Mouse (Mus musculus) CD4-positive, CD25-positive, alpha-beta regulatory T cell, adult 4 months (primary cell): ENCODE results near the gene Cd9. TPM values are rescaled to one million over a fixed set of nuclear protein-coding genes. Genes with fewer than 3 reads are reported as not detected.
A peak's percentile ranks its signal among the peaks of the same experiment; 100 is the strongest.

Experiments
- ATAC-seq: one replicate; pipeline ENCODE4 v1.8.0; 2017
- polyA plus RNA-seq, 2 experiments: library from polyadenylated mRNA; unstranded; fragments of 100-300 nt; shearing (Covaris generic); gene quantifications; one replicate each; pipeline ENCODE4 v1.2.1; 2017

Gene Cd9
- polyA plus RNA-seq, 2 experiments from 2014 or later = 98.5 to 108 TPM

DNA sequence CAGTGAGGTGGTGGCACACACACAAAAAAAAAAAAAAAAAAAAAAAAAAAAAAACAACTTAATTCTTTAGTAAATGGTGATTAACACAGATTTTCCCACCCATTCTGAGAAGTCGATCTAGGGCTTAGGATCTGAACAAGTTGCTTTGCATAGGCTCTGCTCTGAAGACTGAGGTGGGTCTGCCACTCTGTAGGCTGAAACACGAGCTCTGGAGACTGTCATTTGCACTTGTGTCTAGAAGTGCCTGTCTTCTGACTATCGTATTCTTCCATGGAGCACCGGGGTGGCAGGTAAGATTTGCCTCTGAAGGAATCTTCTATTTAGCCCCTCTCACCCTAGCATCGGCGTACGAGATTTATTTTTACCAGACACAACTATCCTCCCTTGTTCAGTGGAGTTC lies 62.1 kb downstream of the Cd9 start:
- no peak for ATAC-seq

DNA sequence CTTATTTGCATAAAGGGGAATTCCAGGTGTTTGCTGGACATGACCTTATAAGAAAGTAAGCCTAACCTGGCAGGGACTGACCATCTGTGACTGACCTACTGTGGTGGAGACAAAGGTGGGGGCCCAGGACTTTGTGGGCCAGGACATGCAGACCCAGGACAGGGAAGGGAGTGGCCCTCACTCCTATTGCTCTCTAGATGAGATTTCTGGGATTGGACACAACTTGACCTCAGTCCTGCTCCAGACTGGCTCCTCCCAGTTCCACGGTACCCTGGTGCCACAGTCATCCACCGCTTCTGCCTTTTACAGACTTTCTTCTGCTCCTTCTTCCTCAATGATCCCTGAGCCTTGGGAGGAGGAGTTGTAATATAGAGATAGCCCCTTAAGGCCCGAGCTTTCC lies 63.6 kb downstream of the Cd9 start:
- no peak for ATAC-seq

DNA sequence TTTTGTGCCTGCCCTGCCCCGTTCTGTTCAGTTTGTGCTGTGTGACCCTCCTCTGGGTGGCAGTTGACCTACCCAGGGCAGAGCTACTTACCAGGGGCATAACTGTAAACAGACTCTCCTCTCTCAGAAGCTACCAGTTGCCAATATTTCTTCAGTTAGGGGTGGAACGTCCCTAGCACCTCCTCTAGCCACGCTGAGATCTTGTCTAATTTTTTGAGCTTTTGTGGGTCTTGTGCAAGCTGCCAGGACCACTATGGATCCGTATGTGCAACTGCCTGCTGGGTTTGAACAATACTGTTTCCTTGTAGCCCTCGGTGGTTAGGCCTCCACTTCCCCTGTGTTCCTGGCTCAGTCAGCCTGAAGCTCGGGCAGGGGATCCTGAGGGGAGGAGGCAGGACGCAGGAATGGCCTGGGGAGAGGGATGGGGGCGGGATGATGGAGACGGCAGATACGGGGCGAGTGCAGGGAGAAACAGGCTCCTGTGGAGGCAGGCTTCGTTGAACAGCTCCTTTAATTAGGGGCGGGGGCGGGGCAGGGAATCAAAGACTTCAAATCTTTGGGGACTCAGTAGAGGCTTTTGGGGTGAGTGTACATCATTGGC lies 64.1 kb downstream of the Cd9 start:
- no peak for ATAC-seq

DNA sequence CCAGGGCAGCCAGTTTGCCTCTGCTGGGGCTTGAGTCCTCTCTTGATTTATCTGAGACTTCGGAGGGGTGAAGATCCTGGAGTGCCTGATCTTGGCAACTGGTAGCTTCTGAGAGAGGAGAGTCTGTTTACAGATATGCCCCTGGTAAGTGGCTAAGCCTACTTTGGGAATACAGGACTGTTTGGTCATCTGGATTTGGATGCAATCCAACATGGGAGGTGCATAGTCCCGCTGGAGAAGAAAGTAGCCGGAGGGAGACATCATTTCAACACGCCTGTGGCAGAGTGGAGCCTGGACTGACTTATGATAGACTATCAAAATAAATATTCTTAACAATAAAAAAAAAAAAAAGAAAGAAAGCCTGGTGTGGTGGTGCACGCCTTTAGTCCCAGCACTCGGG lies 64.8 kb downstream of the Cd9 start:
- no peak for ATAC-seq

DNA sequence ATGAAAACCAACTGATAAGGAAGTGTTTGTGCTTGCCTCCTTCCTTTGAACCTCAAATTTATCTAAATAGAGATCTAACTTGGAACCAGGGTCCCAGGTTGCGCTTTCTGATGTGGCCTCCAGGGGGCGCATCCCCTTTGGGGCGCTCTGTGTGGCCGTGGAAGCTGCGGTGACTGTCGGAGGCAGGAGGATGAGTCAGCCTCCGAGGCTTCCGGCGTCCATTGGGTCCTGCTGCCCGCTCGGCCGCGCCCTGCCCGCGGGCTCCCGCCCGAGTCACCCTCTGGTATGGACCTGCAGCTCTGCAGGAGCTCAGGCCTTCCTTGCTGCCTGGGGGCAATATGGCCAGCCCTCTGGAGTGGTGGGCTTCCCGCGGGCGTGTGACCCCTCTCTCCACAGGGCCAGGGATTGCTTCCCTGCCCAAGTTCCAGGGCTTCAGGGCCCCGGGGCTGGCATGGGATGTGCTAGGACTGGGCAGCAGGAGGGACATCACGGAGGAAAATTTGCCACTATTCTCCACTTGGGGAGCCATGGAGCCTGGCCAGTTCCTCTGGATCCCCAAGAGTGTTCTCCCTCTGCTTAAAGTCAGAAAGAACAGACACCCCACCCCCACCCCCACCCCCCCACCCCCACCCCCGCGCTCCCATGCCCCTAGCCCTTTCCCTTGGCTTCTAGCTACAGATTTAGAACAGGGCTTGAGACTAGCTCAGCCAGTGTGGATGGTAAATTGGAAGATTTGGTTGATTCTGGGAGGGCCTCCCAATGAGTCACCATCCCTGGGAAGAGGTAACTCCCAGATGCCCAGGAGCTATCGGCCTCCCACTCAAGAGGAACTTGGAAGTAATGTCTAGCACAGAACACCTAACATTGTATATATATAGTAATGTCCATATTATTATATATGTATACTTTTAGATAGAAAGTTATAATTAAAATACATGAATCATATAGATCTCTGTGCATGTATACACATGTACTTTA lies 67.9 kb downstream of the Cd9 start:
- ATAC-seq = peak; percentile 74

DNA sequence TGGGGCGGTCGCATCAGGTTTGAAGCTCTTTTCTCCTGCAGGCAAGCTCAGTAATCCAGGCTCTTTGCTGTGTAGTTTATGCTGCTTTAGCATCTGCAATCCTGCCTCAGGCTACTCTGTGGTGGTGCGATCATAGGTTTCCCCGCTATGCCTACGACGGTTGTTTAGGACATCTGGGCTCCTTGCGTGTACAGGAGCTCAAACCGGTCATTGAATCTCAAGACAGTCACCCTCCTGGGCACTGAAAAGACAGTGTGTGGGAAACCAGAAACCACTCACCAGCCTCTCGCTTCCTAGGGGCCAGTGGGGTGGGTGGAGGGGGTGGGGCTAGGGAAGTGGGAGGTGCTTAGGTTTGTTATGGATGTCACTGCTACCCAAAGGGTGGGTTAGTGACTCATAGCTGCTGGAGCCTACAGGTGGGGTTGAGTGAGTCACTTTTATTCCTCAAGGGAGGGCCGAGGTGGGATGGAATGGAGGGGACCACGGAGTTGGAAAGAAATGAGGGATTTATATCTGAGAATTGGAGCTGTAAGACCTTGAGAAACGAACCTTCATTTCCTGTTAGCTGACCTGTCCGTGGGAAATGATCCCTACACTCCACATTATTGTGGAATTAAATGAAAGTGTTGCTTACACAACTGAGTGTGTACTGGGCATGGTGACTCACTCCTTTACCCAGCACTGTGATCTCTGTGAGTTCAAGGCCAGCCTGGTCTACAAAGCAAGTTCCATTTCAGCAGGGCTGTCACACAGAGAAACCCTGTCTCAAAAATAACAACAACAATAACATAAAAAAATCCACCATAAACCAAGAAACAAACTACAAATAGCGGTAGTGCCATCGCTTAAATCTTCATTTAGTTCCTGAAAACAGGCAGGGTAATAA lies 69.1 kb downstream of the Cd9 start:
- peak; percentile 49 for ATAC-seq

DNA sequence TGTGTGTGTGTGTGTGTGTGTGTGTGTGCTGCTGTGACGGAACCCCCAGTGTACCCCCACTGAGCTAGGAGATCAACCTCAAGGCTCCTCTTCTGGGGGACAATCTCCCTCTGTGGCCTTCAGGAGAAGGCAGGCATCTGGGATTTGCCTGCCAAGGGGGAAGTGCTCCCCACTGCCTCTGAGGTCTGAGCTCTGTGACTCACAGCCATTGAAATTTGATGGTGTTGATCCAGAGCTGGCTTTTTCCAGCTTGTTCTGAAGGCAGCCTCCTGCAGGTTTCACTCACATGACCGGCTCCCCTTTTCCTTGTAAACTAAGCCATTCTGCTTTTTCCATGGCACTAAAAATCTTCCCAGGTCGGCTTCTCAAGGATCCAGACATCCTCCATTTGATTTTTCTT lies 70.4 kb downstream of the Cd9 start:
- no peak for ATAC-seq

DNA sequence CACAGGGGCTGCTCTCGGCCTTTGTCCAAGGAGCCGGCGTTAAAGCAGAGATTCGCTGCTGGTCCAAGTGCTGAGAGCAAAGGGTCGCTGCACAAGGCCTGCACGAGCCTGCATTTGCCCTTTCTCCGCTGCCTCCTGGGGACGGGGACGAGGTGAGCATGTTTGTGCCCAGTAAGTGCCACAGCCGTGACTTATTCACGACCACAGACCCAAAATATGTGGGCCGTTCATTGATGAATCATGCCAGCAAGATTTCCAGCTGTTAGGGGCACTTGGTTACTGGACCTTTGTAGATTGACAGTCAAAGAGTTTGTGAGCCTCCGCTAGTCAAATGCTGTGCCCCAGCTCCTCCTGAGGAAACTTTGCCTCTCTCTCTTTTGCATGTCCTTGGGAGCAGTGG lies 71.1 kb downstream of the Cd9 start:
- no peak for ATAC-seq

DNA sequence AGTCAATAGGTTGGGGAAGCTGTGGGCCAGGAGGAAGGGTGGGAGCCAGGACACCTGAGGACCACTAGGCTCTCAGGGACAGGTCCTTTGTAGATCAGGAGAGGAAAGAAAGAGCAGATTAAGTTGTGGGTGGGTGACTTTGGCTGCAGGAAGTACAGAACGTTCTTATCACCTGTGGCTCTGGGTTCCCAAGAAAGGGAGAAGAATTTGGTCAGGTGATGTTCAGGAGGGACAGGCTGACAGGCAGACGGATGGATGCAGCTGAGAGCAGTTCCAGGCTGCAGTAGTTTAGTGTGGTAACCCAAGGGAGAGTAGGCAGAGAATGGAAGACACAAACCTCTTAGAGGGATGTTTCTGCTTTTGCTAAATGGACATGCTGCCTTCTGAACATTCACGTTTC lies 71.5 kb downstream of the Cd9 start:
- no peak for ATAC-seq

DNA sequence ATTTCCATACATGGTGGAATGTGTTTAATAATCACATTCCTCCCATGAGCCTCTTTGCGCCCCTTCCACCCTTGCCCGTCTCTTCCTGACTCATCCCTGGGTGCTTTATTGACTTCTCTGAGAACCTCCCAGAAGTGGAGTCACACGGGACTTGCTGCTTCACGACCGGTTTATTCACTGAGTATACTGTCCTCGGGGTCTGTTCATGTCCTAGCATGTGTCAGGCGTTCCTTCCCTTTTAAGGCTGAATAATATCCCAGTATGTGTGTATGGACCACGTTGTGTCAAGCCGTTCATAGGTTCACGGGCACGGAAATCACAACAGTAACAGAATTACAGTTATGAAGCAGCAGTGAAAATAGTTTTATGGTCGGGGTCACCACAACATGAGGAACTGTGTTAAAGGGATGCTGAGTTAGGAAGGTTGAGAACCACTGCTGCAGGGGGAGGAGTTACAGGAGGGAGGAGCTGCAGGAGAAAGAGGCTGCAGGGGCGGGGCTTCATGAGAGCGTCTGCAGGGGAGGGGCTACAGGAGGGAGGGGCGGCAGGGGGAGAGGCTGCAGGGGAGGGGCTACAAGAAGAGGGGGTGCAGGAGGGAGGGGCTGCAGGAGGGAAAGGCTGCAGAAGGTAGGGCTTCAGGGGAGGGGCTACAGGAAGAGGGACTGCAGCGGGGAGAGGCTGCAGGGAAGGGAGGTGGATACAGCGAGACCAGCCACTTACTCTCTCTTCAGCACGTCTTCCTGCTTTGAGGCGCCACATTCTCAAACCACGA lies 72.4 kb downstream of the Cd9 start:
- peak; percentile 57 for ATAC-seq

DNA sequence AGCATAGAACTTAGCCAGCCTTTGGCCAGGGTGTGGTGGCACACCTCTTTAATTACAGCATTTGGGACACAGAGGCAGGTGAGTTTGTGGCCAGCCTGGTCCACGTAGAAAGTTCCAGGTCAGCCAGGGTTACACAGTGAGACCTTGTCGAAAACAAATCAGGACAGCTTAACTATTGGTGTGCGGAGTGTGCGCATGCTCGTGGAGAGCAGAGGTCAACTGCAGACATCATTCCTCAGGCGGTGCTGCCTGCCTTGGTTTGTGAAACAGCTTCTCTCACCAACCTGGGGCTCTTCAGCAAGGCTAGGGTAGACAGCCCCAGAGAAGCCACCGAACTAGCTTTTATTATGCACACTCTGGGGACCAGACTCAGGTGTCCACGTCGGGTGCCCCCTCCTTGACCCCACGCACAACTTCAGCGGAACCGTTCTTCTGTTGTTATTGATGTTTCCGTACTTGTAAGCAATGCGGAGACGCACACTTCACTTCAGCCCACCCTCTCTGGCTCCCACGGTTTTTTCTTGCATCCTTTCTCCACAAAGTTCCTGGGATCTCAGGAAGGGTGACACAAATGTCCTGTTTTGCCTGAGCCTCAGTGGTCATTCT lies 74.0 kb downstream of the Cd9 start:
- no peak for ATAC-seq

DNA sequence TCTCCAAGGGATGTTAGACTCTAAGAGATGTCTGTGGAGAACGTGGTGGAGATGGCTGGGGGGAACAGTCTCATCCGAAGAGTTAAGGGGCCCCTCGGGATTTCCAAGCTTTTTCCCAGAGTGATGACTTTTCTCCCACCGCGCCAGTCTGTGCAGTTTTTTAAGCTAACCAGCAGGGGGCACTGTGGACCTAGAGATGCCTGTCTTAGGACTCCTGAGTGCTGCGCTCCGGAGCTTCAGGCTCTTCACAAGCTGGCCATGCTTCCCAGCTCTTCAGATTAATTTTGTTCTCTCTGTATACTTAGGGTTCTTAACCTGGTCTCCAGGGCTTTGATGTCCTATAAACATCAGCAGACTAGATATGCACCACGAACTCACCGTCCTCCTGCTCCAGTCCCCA lies 75.8 kb downstream of the Cd9 start:
- peak; percentile 46 for ATAC-seq

DNA sequence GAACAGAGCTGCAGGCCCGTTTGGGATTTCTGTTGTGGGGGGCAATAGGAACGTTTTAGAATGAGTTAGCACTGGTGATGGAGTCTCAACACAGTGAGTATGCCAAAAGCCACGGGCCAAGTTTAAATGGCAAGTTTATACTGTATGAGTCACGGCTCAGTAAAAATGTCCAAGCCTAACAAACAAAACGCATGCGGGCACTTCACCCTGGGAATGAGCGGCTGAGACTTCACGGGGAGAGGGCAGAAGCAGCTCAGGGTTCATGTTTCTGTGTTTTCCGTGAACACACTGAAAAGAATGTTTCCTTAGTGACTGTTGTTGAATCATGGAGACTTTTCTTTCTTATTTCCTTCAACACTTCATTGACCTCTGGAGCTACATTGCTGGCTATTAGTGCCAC lies 81.3 kb downstream of the Cd9 start:
- no peak for ATAC-seq

DNA sequence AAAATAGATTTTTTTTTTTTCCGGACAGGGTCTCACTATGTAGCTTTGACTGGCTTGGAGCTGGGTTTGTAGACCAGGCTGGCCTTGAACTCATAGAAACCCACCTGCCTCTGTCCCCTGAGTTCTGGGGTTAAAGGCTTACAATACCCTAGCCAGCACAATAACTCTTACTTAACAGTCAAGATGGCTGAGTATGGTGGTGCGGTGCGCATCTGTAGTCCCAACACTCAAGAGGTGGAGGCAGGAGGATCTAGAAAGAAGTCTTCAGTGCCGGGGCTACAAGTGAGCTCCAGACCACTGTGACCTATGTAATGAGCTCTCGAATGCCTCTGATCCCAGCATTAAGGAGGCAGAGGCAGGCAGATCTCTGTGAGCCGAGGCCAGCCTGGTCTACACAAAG lies 82.9 kb downstream of the Cd9 start:
- no peak for ATAC-seq

DNA sequence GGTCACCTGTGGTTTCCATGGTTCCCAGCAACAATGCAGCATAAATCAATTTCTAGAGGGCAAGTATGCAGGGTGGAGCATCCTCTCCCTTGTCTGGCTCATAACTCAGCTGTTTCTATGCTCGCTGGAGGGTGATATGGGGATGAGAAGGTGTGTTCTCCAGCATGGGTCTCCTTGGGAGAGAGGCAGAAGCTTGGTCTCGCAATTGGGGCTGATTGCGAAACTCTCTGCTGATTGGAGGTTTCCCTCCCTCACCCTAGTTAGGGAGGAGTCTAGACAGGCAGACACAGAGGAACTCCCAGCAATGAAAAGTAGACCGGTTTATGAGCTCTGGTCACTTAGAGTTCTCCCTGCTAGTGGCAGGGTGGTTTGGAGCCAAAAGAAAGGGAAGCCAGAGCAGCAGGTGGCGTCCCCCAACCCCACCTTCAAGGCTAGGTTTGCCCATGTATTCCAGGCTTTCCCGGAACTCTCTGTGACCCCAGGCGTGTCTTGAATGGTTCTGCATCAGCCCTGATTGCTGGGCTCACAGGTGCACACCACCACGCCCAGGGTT lies 83.5 kb downstream of the Cd9 start:
- ATAC-seq = no peak

DNA sequence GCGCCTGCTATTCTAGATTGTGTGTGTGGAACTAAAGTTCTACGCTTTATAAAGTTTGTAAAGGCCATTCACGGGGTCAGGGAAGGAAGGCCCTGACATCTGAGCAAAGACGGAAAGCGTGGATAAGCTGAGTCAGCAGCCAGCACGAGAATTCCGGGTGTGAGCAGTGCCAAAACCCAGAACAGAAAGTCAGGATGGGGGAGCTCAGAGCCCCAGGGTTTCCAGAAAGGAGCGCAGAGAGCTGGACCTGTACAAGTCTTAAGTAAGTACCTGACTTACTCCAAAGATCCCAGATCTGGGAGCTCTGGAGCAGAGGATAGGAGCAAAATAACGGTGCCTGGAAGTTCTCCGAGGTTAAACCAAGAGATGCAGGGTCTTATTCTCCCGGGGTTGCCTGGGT lies 84.0 kb downstream of the Cd9 start:
- no peak for ATAC-seq

Other genes with a start within 250 kb of the Cd9 start
- 1 to 10 TPM; 1.9 to 2.3 TPM for gene Tuba3a, start 208.7 kb downstream of the Cd9 start, polyA plus RNA-seq
- under 1 TPM in 1 of 2 experiments, not detected in 1; 0.28 TPM for gene Ltbr, start 180.9 kb downstream of the Cd9 start, polyA plus RNA-seq
- gene Scnn1a, start 174.1 kb downstream of the Cd9 start, polyA plus RNA-seq = not detected
- gene Tnfrsf1a, start 145.4 kb downstream of the Cd9 start, polyA plus RNA-seq = 10 to 100 TPM; 24.9 to 43.5 TPM
- gene Plekhg6, start 114.0 kb downstream of the Cd9 start, polyA plus RNA-seq = under 1 TPM in 1 of 2 experiments, not detected in 1; 0.12 TPM
- gene Vwf, start 52.0 kb upstream of the Cd9 start, polyA plus RNA-seq = not detected
- gene Ano2, start 195.6 kb upstream of the Cd9 start, polyA plus RNA-seq = not detected